In genomic region chr7:142714783-142715498, GRCm38 (mm10) we compare ENCODE assay signal across 8 mouse cellular contexts. TPM values are rescaled to one million over a fixed set of nuclear protein-coding genes. Genes with fewer than 3 reads are reported as not detected.
A peak's percentile ranks its signal among the peaks of the same experiment; 100 is the strongest.
DNase-seq lines count a peak whose midpoint lies in the region; ATAC-seq and TF ChIP-seq lines count a peak whose summit lies in the region.

No protein-coding gene starts in this region.

- peak; percentile 3 for DNase-seq in G1E (ENCODE audit: low spot score)
- peak; percentile 50 for DNase-seq in adrenal gland, postnatal 14 days
- peak; percentile 81 for DNase-seq in embryonic facial prominence, embryonic 11.5 days (ENCODE audit: low spot score)
- DNase-seq in kidney, postnatal 36 days: peak; percentile 13 to 56
- peak; percentile 8 for DNase-seq in ovary, postnatal 36 days (ENCODE audit: low spot score)

- H3K4me2 ChIP-seq in embryonic facial prominence, embryonic 11.5 days (ENCODE audit: low read depth, low read length): peak overlapping the region; percentile 34
- peak overlapping the region; percentile 57 for H3K4me2 ChIP-seq in heart, embryonic 15.5 days
- peak overlapping the region; percentile 47 for H3K4me2 ChIP-seq in lung, embryonic 15.5 days

- no peak overlapping the region for H3K27ac ChIP-seq in embryonic facial prominence, embryonic 11.5 days (replicated peaks; ENCODE audit: low read depth, low read length)
- H3K27ac ChIP-seq in heart, embryonic 15.5 days: no peak overlapping the region
- H3K27ac ChIP-seq in lung, embryonic 15.5 days: no peak overlapping the region

- 15% methylated on average over 8 of the region's 8 CpGs for WGBS in embryonic facial prominence, embryonic 11.5 days
- WGBS in heart, embryonic 15.5 days: 12% methylated on average over 8 of the region's 8 CpGs
- WGBS in lung, embryonic 15.5 days: 10% methylated on average over 8 of the region's 8 CpGs

- peak; percentile 46; the same call in 1 of the 2 replicates for TF ChIP-seq CTCF in G1E (IDR thresholded peaks at IDR 0.05; ENCODE audit: low read depth, low read length)

- H3K9me3 ChIP-seq in G1E (replicated peaks): no peaks in the 10 kb centered on the region
- no peaks in the 10 kb centered on the region for H3K9me3 ChIP-seq in embryonic facial prominence, embryonic 11.5 days (replicated peaks; ENCODE audit: control insufficient read depth, low read length)
- no peaks in the 10 kb centered on the region for H3K9me3 ChIP-seq in heart, embryonic 15.5 days (replicated peaks)
- H3K9me3 ChIP-seq in lung, embryonic 15.5 days: no peaks in the 10 kb centered on the region

- H3K4me1 ChIP-seq in G1E (ENCODE audit: insufficient read depth, low read depth, low read length): no peaks in the 10 kb centered on the region
- no peaks in the 10 kb centered on the region for H3K4me1 ChIP-seq in embryonic facial prominence, embryonic 11.5 days (ENCODE audit: control insufficient read depth, insufficient read depth, low read length)
- H3K4me1 ChIP-seq in heart, embryonic 15.5 days (replicated peaks): peaks cover 2% of the 10 kb centered on the region
- no peaks in the 10 kb centered on the region for H3K4me1 ChIP-seq in lung, embryonic 15.5 days

- peak overlapping the region; percentile 70 for H3K9ac ChIP-seq in embryonic facial prominence, embryonic 11.5 days (replicated peaks; ENCODE audit: low read length)
- peak overlapping the region; percentile 48; the same call in 1 of the 2 replicates for H3K9ac ChIP-seq in heart, embryonic 15.5 days
- no peak overlapping the region for H3K9ac ChIP-seq in lung, embryonic 15.5 days

- no peak for ATAC-seq in G1E (ENCODE audit: extremely low read depth, insufficient number of reproducible peaks, low FRiP score, poor library complexity, severe bottlenecking)
- peak; percentile 48; the same call in 1 of the 2 replicates for ATAC-seq in embryonic facial prominence, embryonic 11.5 days (replicated peaks; ENCODE audit: insufficient number of reproducible peaks, low FRiP score, low TSS enrichment, low read depth)
- ATAC-seq in heart, embryonic 15.5 days (replicated peaks; ENCODE audit: insufficient number of reproducible peaks, insufficient read depth, low FRiP score, low read depth): no peak; the same call in 1 of the 2 replicates
- ATAC-seq in lung, embryonic 15.5 days (ENCODE audit: borderline replicate concordance, extremely low read depth, low FRiP score, low TSS enrichment): no peak
- ATAC-seq in inflammation-experienced regulatory T-cells, adult 6 months: no peak

- no peaks in the 10 kb centered on the region for H3K27me3 ChIP-seq in G1E (ENCODE audit: insufficient read depth, low read length)
- no peaks in the 10 kb centered on the region for H3K27me3 ChIP-seq in embryonic facial prominence, embryonic 11.5 days (ENCODE audit: control insufficient read depth, insufficient read depth, low read length)
- 0 out of 2 replicates have a peak, but pooled peaks cover 4% of the 10 kb centered on the region for H3K27me3 ChIP-seq in heart, embryonic 15.5 days
- H3K27me3 ChIP-seq in lung, embryonic 15.5 days: no peaks in the 10 kb centered on the region

- H3K4me3 ChIP-seq in G1E (ENCODE audit: low read depth, low read length): no peak overlapping the region
- no peak overlapping the region for H3K4me3 ChIP-seq in embryonic facial prominence, embryonic 11.5 days (ENCODE audit: low read depth, low read length)
- H3K4me3 ChIP-seq in heart, embryonic 15.5 days: peak overlapping the region; percentile 27
- H3K4me3 ChIP-seq in lung, embryonic 15.5 days: no peak overlapping the region

- H3K36me3 ChIP-seq in G1E (replicated peaks): no peaks in the 10 kb centered on the region
- H3K36me3 ChIP-seq in embryonic facial prominence, embryonic 11.5 days (replicated peaks; ENCODE audit: control insufficient read depth, insufficient read depth, low read depth, low read length): no peaks in the 10 kb centered on the region
- H3K36me3 ChIP-seq in heart, embryonic 15.5 days: no peaks in the 10 kb centered on the region
- H3K36me3 ChIP-seq in lung, embryonic 15.5 days: no peaks in the 10 kb centered on the region

RNA-seq across cellular contexts. Expression of gene Ins2, which starts 28.2 kb away (rescaled TPM):
- total RNA-seq in G1E (2014; fragmentation: Nextera tagmentation) (not detected in 2 replicates), G1E (2017) (0.38 and 1.7 TPM in 2 replicates)
- polyA plus RNA-seq in G1E (2012): not detected in 2 replicates
- total RNA-seq in adrenal gland, postnatal 14 days (2021): not detected in 2 replicates
- polyA plus RNA-seq in embryonic facial prominence, embryonic 11.5 days (2014; fragmentation: Nextera tagmentation; extraction: Ambion mirVana): not detected in 2 replicates
- 0.58 and 1.6 TPM in 2 replicates for polyA plus RNA-seq in heart, embryonic 15.5 days (2015; fragmentation: Nextera tagmentation; extraction: Ambion mirVana)
- polyA plus RNA-seq in lung, embryonic 15.5 days (2015; fragmentation: Nextera tagmentation; extraction: Ambion mirVana): not detected in 2 replicates
- under 1 TPM in 1 of 3 experiments, not detected in 2; 0.62 TPM for polyA plus RNA-seq in inflammation-experienced regulatory T-cells, adult 6 months (2017; shearing (Covaris generic))

RNA-seq across cellular contexts. Expression of gene Gm49394, which starts 45.2 kb away (rescaled TPM):
- total RNA-seq in G1E (2014; fragmentation: Nextera tagmentation) (not detected in 2 replicates), G1E (2017) (under 0.01 TPM in 1 of 2 replicates, not detected in the other)
- not detected in 2 replicates for polyA plus RNA-seq in G1E (2012)
- not detected in 2 replicates for total RNA-seq in adrenal gland, postnatal 14 days (2021)
- 0.08 TPM in 1 of 2 replicates, not detected in the other for polyA plus RNA-seq in embryonic facial prominence, embryonic 11.5 days (2014; fragmentation: Nextera tagmentation; extraction: Ambion mirVana)
- polyA plus RNA-seq in heart, embryonic 15.5 days (2015; fragmentation: Nextera tagmentation; extraction: Ambion mirVana): not detected in 2 replicates
- 0.06 and 0.08 TPM in 2 replicates for polyA plus RNA-seq in lung, embryonic 15.5 days (2015; fragmentation: Nextera tagmentation; extraction: Ambion mirVana)
- polyA plus RNA-seq in inflammation-experienced regulatory T-cells, adult 6 months (2017; shearing (Covaris generic)): not detected

RNA-seq across cellular contexts. Expression of gene Igf2, which starts 48.3 kb away (rescaled TPM):
- total RNA-seq in G1E (2014; fragmentation: Nextera tagmentation) (not detected in 2 replicates), G1E (2017) (under 0.01 and 0.27 TPM in 2 replicates)
- not detected in 2 replicates for polyA plus RNA-seq in G1E (2012)
- 119 and 187 TPM in 2 replicates for total RNA-seq in adrenal gland, postnatal 14 days (2021)
- 313 and 355 TPM in 2 replicates for polyA plus RNA-seq in embryonic facial prominence, embryonic 11.5 days (2014; fragmentation: Nextera tagmentation; extraction: Ambion mirVana)
- polyA plus RNA-seq in heart, embryonic 15.5 days (2015; fragmentation: Nextera tagmentation; extraction: Ambion mirVana): 1,178 and 1,276 TPM in 2 replicates
- polyA plus RNA-seq in lung, embryonic 15.5 days (2015; fragmentation: Nextera tagmentation; extraction: Ambion mirVana): 536 and 550 TPM in 2 replicates
- polyA plus RNA-seq in inflammation-experienced regulatory T-cells, adult 6 months (2017; shearing (Covaris generic)): under 1 TPM in 2 of 3 experiments, not detected in 1; 0.19 to 0.26 TPM

Comparison
In these comparisons a context has a peak if more than half of its experiments do, and no peak if none do; other contexts are left out.
1. DNase-seq: peak in every context shown above with its lines; median percentile 81 in embryonic facial prominence, embryonic 11.5 days; 50 in adrenal gland, postnatal 14 days; 34 in kidney, postnatal 36 days; 8 in ovary, postnatal 36 days; 3 in G1E.
2. RNA of gene Igf2, which starts 48.3 kb away (polyA plus RNA-seq): 1,178 to 1,276 TPM in heart, embryonic 15.5 days, 536 to 550 TPM in lung, embryonic 15.5 days and 313 to 355 TPM in embryonic facial prominence, embryonic 11.5 days; 0.19 to 0.26 TPM in inflammation-experienced regulatory T-cells, adult 6 months and not detected in G1E; every median in the first group is over 100 times any median in the second.
3. Peak in every context shown above with its lines, with median percentiles within 50 percentile points of each other: H3K4me2 ChIP-seq.